Mouse (Mus musculus) kidney, embryonic 16.5 days (tissue): ENCODE measurements around the gene Cenpm. TPM values are rescaled to one million over a fixed set of nuclear protein-coding genes. Genes with fewer than 3 reads are reported as not detected.

ENCODE experiments used
- ATAC-seq: fragments of 200-750 bp; cut with Nextera tagmentation; 2 replicates; pipeline ENCODE4 v1.8.0; 2017; ENCODE audit warnings: moderate TSS enrichment; ENCODE audit not compliant: low FRiP score, low TSS enrichment
- H3K27ac ChIP-seq: fragments of 300-500 bp; sonication (generic); 2 replicates; pipeline ENCODE4 v1.5.1; 2014; ENCODE audit warnings: low read length
- H3K27me3 ChIP-seq: fragments of 300-500 bp; sonication (generic); 2 replicates; pipeline ENCODE4 v1.6.1; 2014; ENCODE audit warnings: low read length, control low read depth, mixed read lengths; ENCODE audit not compliant: insufficient read depth
- H3K36me3 ChIP-seq: fragments of 300-500 bp; sonication (generic); 2 replicates; pipeline ENCODE4 v1.6.1; 2014; ENCODE audit warnings: low read length, control low read depth, mixed read lengths; ENCODE audit not compliant: insufficient read depth
- H3K4me1 ChIP-seq: fragments of 300-500 bp; sonication (generic); 2 replicates; pipeline ENCODE4 v1.6.1; 2014; ENCODE audit warnings: low read length, control low read depth, mixed read lengths; ENCODE audit not compliant: insufficient read depth
- H3K4me2 ChIP-seq: fragments of 300-500 bp; sonication (generic); replicated peaks from 2 replicates; pipeline ENCODE4 v1.6.1; 2014; ENCODE audit warnings: low read depth, low read length
- H3K4me3 ChIP-seq: fragments of 300-500 bp; sonication (generic); 2 replicates; pipeline ENCODE4 v1.5.1; 2014; ENCODE audit warnings: mild to moderate bottlenecking, low read length
- H3K9ac ChIP-seq: fragments of 300-500 bp; sonication (generic); replicated peaks from 2 replicates; pipeline ENCODE4 v1.6.1; 2014; ENCODE audit warnings: low read length
- H3K9me3 ChIP-seq: fragments of 300-500 bp; sonication (generic); 2 replicates; pipeline ENCODE4 v1.6.1; 2016; ENCODE audit warnings: low read length, control low read depth
- WGBS: fragments of 180-500 bp; shearing (Covaris S2); extraction: QIAGEN DNeasy Blood & Tissue Kit; methylation state at CpG from one replicate; pipeline ENCODE4 v1.1.7; 2014; 5-methylcytosine and 5-hydroxymethylcytosine counted together
- polyA plus RNA-seq: library from polyadenylated mRNA; unstranded; fragments of >200 nt; fragmentation: Nextera tagmentation; extraction: Ambion mirVana; gene quantifications from 2 replicates; pipeline ENCODE4 v1.2.1, GENCODE M21; 2015

The Cenpm gene
- polyA plus RNA-seq, 1 experiment from 2014 or later = 65.9 TPM

DNA sequence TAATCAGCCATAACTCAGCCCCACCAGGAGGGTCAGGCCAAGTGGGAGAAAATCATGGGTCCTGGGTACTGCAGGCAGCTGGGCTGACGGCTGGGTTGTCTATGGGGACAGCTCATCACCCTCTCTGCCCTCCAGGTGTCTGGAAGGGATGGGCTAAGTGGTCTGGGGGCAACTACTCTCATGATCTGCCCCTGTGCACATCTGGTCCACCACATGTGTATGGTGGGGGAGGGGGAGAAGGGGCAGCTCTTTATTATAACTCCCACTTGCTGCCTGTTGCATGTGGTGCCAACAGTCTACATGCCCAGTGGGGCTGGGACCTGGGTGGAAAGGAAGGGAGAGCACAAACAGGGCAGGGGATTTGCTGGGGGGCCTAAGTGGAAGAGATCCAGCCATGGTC lies 33.7 kb downstream of the Cenpm start:
- no peaks in the 10 kb centered on the region for H3K9me3 ChIP-seq
- H3K27me3 ChIP-seq = peaks cover 93% of the 10 kb centered on the region
- H3K27ac ChIP-seq = no peak overlapping the region
- H3K4me2 ChIP-seq = no peak overlapping the region
- no peak overlapping the region for H3K4me3 ChIP-seq
- H3K36me3 ChIP-seq = peaks cover 5% of the 10 kb centered on the region
- H3K4me1 ChIP-seq = peaks cover 29% of the 10 kb centered on the region
- H3K9ac ChIP-seq = no peak overlapping the region
- WGBS = 35% methylated on average over 1 of the region's 1 CpGs
- ATAC-seq = no peak

DNA sequence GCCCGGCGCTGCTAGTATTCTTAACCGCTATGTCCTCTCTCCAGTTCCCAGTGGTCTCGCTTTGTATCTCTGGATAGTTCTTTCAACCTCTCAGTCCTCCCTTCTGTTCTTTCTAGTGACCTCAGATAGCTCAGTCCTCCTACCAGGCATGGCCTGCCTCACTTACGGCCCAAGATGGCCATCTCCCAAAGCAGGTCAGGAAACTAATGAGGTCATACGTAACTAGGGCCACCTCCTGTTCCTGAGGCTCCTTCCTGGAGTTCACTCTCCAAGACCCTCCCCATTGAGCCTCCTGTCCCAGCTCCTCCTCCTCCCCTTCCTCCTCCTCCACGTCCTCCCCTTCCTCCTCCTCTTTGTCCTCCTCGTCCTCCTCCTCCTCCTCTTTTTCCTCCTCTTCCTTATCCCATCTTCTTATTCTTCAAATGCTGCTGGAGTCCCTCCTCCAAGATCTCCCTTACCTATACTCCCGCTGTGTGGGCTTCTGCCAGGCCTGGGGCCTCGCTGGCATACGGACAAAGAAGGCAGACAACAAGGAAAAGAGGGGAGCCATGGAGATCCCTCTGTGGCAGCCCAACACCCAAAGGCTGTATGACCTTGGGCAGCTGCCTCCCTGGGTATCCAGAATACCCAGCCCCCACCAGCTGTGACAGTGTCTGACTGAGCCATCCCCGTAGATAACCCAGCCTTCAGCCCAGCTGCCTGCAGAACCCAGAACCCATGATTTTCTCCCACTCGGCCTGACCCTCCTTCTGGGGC lies 35.1 kb downstream of the Cenpm start:
- Histone ChIP-seq H3K27me3 (peaks cover 85% of the 10 kb centered on the region), H3K4me3 (no peak overlapping the region), H3K4me2 (no peak overlapping the region), H3K36me3 (peaks cover 11% of the 10 kb centered on the region), H3K27ac (no peak overlapping the region), H3K9me3 (no peaks in the 10 kb centered on the region), H3K4me1 (peaks cover 29% of the 10 kb centered on the region), H3K9ac (no peak overlapping the region)
- ATAC-seq = no peak
- WGBS = 73% methylated on average over 13 of the region's 13 CpGs

DNA sequence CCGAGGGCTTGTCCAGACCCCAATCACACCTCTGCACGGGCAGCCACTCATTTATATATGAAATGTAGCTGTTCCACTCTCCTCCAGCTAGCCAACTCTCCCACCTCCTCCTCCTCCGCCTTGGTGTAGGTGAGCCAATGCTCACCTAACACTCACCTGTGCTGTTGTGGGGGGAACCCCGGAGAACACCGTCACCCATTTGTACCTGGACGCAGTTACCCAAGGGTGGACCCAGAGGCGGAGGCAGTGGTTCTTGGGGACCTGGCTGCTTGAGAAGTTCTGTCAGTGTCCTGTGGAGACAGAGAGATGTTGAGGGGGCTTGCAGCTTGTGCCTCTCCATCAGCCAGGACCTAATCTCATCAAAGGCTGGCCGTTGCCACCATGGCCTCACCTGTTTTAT lies 36.2 kb downstream of the Cenpm start:
- ATAC-seq = no peak
- H3K36me3 ChIP-seq = peaks cover 19% of the 10 kb centered on the region
- no peak overlapping the region for H3K4me3 ChIP-seq
- peaks cover 77% of the 10 kb centered on the region for H3K27me3 ChIP-seq
- WGBS = 85% methylated on average over 8 of the region's 8 CpGs
- no peak overlapping the region for H3K4me2 ChIP-seq
- H3K4me1 ChIP-seq = peaks cover 29% of the 10 kb centered on the region
- no peak overlapping the region for H3K27ac ChIP-seq
- no peak overlapping the region for H3K9ac ChIP-seq
- H3K9me3 ChIP-seq = no peaks in the 10 kb centered on the region

DNA sequence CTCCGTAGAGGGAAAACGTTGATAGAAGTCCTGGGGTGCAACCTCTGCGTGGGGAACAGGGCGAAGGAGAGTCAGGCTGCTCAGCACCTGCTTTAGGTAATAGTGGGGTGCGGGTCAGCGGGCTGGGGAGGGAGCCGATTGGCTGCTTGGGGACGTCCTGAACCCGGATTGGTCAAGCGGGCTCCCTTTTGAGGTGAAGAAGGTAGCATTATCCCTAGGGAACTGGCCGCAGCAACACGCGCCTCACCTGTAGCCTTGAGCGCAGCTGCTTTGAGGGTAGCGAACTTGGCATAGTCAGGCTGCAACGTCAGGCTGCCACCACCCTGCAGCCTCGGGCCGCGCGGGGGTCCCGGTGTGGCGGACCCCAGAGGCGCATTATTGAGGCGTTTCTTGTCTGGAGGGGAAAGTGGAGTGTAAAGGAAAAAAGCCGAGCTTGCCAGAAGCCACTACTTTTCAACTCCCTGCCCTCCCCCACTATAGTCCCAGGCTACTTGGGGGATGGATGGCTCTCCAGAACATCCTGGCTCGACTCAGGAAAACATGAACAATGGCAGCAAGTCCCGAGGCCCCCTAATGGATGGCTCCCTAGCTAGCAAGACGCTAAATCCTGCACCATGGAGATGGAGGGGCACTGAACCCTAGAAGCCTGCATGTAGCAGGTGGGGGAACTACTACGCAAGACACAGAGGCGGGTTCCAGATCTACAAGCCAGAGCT lies 36.9 kb downstream of the Cenpm start:
- ATAC-seq = no peak
- Histone ChIP-seq H3K9ac (no peak overlapping the region), H3K27me3 (peaks cover 70% of the 10 kb centered on the region), H3K4me1 (peaks cover 27% of the 10 kb centered on the region), H3K36me3 (peaks cover 25% of the 10 kb centered on the region), H3K9me3 (no peaks in the 10 kb centered on the region), H3K4me3 (peak overlapping the region; percentile 6; the same call in 1 of the 2 replicates), H3K27ac (no peak overlapping the region), H3K4me2 (no peak overlapping the region; the same call in 1 of the 2 replicates)
- 19% methylated on average over 30 of the region's 30 CpGs for WGBS

DNA sequence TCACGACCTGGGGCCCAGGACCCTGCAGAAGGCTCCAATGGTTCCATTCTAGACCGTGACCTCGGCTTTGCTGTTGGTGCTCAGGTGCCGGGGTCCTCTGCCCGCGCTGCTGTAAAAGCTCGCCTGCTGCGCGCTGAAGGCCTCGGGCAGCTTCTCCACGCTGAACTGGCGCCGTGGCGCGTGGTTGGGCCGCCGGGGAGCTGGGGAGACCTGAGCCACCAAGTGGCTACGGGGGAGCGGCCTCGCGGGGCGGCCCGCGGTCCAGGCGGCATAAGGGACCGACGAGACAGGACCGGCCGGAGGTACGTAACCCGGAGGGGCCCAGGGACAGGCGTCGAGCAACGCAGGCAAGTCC lies 37.5 kb downstream of the Cenpm start:
- WGBS = 19% methylated on average over 34 of the region's 34 CpGs
- no peak overlapping the region for H3K27ac ChIP-seq
- peak overlapping the region; percentile 6; the same call in 1 of the 2 replicates for H3K4me3 ChIP-seq

DNA sequence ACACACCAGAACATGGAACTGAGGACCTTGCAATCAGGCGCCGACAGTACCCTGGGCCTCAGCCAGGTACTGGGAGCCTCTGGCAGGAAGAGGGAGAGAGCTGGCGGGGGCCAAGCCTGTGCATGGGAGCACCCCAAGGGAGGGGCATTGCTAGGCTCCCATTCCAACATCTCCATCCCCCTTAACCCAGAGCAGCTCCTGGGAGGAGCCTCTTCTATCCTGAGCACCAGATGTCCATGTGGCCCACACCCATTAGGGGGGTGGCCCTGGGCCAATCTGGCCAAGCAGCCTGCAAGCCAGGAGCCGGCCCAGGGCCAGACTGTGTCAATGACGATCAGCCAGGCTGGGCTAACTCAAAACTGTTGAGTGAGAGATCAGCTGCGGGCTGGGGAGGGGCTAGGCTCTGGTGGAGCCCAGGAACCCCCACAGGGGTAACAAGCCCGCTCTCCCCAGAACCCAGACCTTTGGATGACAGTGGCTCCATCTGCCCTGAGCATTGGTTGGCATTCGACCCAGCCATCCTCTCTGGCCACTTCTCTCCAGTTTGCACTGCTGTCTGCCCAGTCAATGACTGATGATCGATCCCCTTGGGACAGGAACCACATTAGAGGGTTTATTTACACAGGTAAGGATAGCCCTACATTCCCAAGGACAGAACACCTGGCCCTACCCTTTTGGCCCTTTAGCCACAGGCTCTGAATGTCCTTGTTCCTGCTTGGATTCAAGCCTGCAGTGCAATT lies 38.0 kb downstream of the Cenpm start:
- H3K9me3 ChIP-seq = no peaks in the 10 kb centered on the region
- peaks cover 16% of the 10 kb centered on the region for H3K4me1 ChIP-seq
- peaks cover 33% of the 10 kb centered on the region for H3K36me3 ChIP-seq
- 0 out of 2 replicates have a peak overlapping the region, but pooled peaks have one; percentile 20 for H3K9ac ChIP-seq
- WGBS = 65% methylated on average over 9 of the region's 9 CpGs
- H3K27me3 ChIP-seq = peaks cover 59% of the 10 kb centered on the region
- ATAC-seq = no peak
- no peak overlapping the region for H3K4me2 ChIP-seq
- H3K4me3 ChIP-seq = no peak overlapping the region
- H3K27ac ChIP-seq = no peak overlapping the region

More for the DNA sequence above, 37.5 kb downstream of the Cenpm start:
- Histone ChIP-seq H3K4me1 (peaks cover 21% of the 10 kb centered on the region), H3K9ac (0 out of 2 replicates have a peak overlapping the region, but pooled peaks have one; percentile 20), H3K27me3 (peaks cover 65% of the 10 kb centered on the region), H3K4me2 (no peak overlapping the region), H3K36me3 (peaks cover 28% of the 10 kb centered on the region), H3K9me3 (no peaks in the 10 kb centered on the region)
- no peak for ATAC-seq

DNA sequence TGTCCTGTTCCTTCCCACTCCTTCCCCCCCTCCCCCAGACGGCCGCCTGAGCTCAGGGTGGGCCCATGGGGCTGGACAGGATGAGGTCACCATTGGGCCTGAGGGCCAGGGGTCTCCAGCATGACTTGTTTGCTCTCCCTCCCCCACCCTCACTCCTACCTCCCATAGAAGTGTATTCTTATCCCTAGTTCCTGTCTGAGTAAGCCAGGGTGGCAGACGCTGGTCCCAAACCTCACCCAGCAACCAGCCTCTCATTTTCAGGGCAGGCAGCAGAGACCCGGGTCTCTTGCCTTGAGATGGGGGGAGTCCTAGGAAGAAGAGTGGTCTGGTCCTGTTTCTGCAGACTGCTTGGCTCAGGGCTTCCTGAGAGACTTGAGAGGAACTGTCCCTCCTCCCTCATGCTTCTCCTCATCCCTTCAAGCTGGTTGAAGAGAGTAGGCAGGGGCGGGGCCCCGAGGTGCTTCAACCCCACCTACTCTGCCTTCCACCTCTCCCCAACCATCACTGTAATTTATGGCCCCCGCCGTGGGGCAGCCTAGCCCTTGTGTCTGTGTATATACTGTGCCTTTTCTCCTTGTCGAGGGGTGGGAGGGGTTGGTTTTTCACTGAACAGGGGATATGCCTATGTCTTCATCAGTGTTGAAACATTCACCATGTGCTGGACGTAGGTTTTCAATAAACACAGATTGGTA lies 39.7 kb downstream of the Cenpm start:
- Histone ChIP-seq H3K9ac (no peak overlapping the region), H3K4me3 (no peak overlapping the region), H3K36me3 (peaks cover 44% of the 10 kb centered on the region), H3K9me3 (no peaks in the 10 kb centered on the region), H3K4me1 (peaks cover 12% of the 10 kb centered on the region), H3K27me3 (peaks cover 42% of the 10 kb centered on the region), H3K27ac (no peak overlapping the region), H3K4me2 (no peak overlapping the region)
- WGBS = 47% methylated on average over 10 of the region's 10 CpGs
- ATAC-seq = no peak

DNA sequence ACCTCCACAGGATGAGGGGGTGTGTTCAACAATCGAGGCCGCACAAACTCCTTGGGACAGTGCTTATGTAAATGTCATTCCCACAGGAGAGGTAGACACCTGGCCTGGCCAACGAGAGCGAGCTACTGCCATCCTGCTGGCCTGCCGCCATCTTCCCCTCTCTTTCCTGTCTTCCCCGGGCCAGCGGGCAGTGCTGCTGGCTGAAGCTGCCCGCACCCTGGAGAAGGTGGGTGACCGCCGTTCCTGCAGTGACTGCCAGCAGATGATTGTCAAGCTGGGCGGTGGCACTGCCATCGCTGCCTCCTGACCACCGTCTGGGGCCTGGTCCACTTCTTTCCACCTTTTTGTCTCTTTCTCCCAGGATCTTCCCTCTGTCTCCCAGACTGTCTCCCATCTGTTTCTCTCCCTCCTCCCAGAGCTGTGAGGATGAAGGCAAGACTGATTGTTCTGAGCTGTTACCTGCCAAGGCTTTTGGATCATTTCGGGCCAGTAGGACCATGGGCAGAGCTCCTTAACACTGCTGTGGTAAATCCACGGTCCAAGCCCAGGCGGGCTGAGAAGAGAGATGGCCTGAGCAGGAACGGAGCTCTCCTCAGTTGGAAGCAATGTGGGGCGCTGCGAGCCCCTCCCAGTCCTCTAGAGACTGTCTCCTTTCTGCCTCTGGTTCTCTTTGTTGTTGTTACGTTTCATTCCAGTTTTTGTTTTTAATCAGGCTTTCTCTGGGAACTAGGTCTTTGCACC lies 40.8 kb downstream of the Cenpm start:
- no peak for ATAC-seq
- H3K4me2 ChIP-seq = no peak overlapping the region
- H3K4me3 ChIP-seq = no peak overlapping the region
- peaks cover 32% of the 10 kb centered on the region for H3K27me3 ChIP-seq
- no peaks in the 10 kb centered on the region for H3K9me3 ChIP-seq
- H3K4me1 ChIP-seq = peaks cover 12% of the 10 kb centered on the region
- 85% methylated on average over 20 of the region's 20 CpGs for WGBS
- H3K36me3 ChIP-seq = peaks cover 55% of the 10 kb centered on the region
- no peak overlapping the region for H3K27ac ChIP-seq
- H3K9ac ChIP-seq = no peak overlapping the region

DNA sequence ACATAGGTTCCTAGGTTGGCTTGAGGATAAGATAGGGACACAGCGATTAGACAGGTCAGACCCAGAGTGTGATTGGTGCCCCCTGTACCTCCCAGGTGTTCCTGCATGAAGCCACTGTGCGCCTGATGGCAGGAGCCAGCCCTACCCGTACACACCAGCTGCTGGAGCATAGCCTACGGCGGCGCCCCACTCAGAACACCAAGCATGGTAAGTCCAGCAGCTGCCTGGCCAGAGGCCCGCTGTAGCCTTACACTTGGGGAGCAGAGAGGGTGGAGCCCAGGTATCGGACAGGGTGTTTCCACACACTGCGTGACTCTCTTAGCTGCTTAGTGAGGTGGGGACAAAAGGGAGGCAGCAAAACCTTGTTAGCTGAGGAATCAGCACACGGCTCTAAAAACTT lies 41.5 kb downstream of the Cenpm start:
- Histone ChIP-seq H3K4me2 (no peak overlapping the region), H3K4me3 (no peak overlapping the region), H3K9ac (no peak overlapping the region), H3K9me3 (no peaks in the 10 kb centered on the region), H3K36me3 (peaks cover 60% of the 10 kb centered on the region), H3K27me3 (peaks cover 28% of the 10 kb centered on the region), H3K4me1 (peaks cover 12% of the 10 kb centered on the region), H3K27ac (no peak overlapping the region)
- no peak for ATAC-seq
- 94% methylated on average over 10 of the region's 10 CpGs for WGBS
